Mouse (Mus musculus): ENCODE data around the gene Lbhd1.
"Not testable (repeated sequence)": the region's sequence is repeated elsewhere in the genome, so short reads cannot be mapped to it uniquely, and the experiment has no call there.

The Lbhd1 gene

GRCm38 (mm10) chr19:8871267-8872186, 12.0 kb upstream of the Lbhd1 start, which contains the start of gene Ubxn1:
TSS of gene Ubxn1 (plus strand) at chr19:8871496.
- DNase-seq (ENCODE audit: low spot score in 2 of 2), result peak; percentile 89 to 96

- no peak for DNase-seq (ENCODE audit: low spot score in 2 of 2)
These were observed 11.2 kb upstream of the Lbhd1 start for GRCm38 (mm10) chr19:8872266-8872840.

- no peak for DNase-seq (ENCODE audit: low spot score in 2 of 2)
These were observed 8.5 kb upstream of the Lbhd1 start for GRCm38 (mm10) chr19:8875031-8875430.

GRCm38 (mm10) chr19:8880311-8881033, 3.1 kb upstream of the Lbhd1 start, which contains the start of gene Uqcc3:
TSS of gene Uqcc3 (minus strand) at chr19:8880923.
- peak; percentile 87 to 94 for DNase-seq (ENCODE audit: low spot score in 2 of 2)

- no peak for DNase-seq (ENCODE audit: low spot score in 2 of 2)
These were observed 2.5 kb upstream of the Lbhd1 start for GRCm38 (mm10) chr19:8881034-8881392.

GRCm38 (mm10) chr19:8886916-8887584, 3.5 kb downstream of the Lbhd1 start:
- no peak for DNase-seq (ENCODE audit: low spot score in 2 of 2)

GRCm38 (mm10) chr19:8887585-8888463, 4.3 kb downstream of the Lbhd1 start:
- no peak for DNase-seq (ENCODE audit: low spot score in 2 of 2)

GRCm38 (mm10) chr19:8888511-8889385, 5.2 kb downstream of the Lbhd1 start, which contains the start of the genes 1810009A15Rik and Gm49416:
TSS of gene 1810009A15Rik (plus strand) at chr19:8888853.
TSS of gene Gm49416 (plus strand) at chr19:8888926.
- DNase-seq (ENCODE audit: low spot score in 2 of 2), result peak; percentile 91 to 96

GRCm38 (mm10) chr19:8892829-8893766, 9.6 kb downstream of the Lbhd1 start, which contains the start of gene Ints5:
TSS of gene Ints5 (plus strand) at chr19:8893005.
- peak; percentile 86 to 90 for DNase-seq (ENCODE audit: low spot score in 2 of 2)

- DNase-seq (ENCODE audit: low spot score in 2 of 2), result no peak
These were observed 11.9 kb downstream of the Lbhd1 start for GRCm38 (mm10) chr19:8895397-8895960.

GRCm38 (mm10) chr19:8896231-8896630, 12.7 kb downstream of the Lbhd1 start:
- not testable (repeated sequence) for DNase-seq (ENCODE audit: low spot score in 2 of 2)

GRCm38 (mm10) chr19:8897211-8897864, 13.8 kb downstream of the Lbhd1 start:
- peak in 1 of 2 experiments; percentile 48 for DNase-seq (ENCODE audit: low spot score in 2 of 2)

- DNase-seq (ENCODE audit: low spot score in 2 of 2), result peak; percentile 89 to 98
These were observed 14.4 kb downstream of the Lbhd1 start, which contains the start of gene Ganab for GRCm38 (mm10) chr19:8897865-8898495. TSS of gene Ganab (plus strand) at chr19:8898071.

- DNase-seq (ENCODE audit: low spot score in 2 of 2), result peak in 1 of 2 experiments; percentile 34
These were observed 15.0 kb downstream of the Lbhd1 start for GRCm38 (mm10) chr19:8898576-8898975.

GRCm38 (mm10) chr19:8899079-8899478, 15.5 kb downstream of the Lbhd1 start:
- no peak for DNase-seq (ENCODE audit: low spot score in 2 of 2)

GRCm38 (mm10) chr19:8903412-8903811, 19.9 kb downstream of the Lbhd1 start:
- DNase-seq (ENCODE audit: low spot score in 2 of 2), result no peak

- no peak for DNase-seq (ENCODE audit: low spot score in 2 of 2)
These were observed 25.0 kb downstream of the Lbhd1 start for GRCm38 (mm10) chr19:8908531-8908930.

Measured in spleen, postnatal 10 days (tissue).